Mouse (Mus musculus) embryo, embryonic 10.5 days (tissue): ENCODE results near the gene 4930415O20Rik.
"Not testable (repeated sequence)": the region's sequence is repeated elsewhere in the genome, so short reads cannot be mapped to it uniquely, and the experiment has no call there.

ENCODE experiments used
- DNase-seq: peaks from one replicate; pipeline ENCODE4 v3.0.0-alpha.2; 2015; ENCODE audit warnings: low spot score

The 4930415O20Rik gene

GRCm38 (mm10) chr15:98568256-98569033 is 2.4 kb upstream of the 4930415O20Rik start:
- peak; percentile 49 for DNase-seq

- DNase-seq, result no peak
Measured at GRCm38 (mm10) chr15:98569216-98569615, 1.6 kb upstream of the 4930415O20Rik start.

GRCm38 (mm10) chr15:98569795-98570365 is 924 bp upstream of the 4930415O20Rik start:
- DNase-seq, result no peak

GRCm38 (mm10) chr15:98573293-98573692 is 2.5 kb downstream of the 4930415O20Rik start:
- DNase-seq, result no peak

- no peak for DNase-seq
Measured at GRCm38 (mm10) chr15:98579310-98579709, 8.5 kb downstream of the 4930415O20Rik start.

- peak; percentile 95 for DNase-seq
Measured at GRCm38 (mm10) chr15:98579795-98580464, 9.1 kb downstream of the 4930415O20Rik start.

GRCm38 (mm10) chr15:98582410-98582809 is 11.6 kb downstream of the 4930415O20Rik start:
- no peak for DNase-seq

- no peak for DNase-seq
Measured at GRCm38 (mm10) chr15:98582996-98583395, 12.2 kb downstream of the 4930415O20Rik start.

- no peak for DNase-seq
Measured at GRCm38 (mm10) chr15:98585421-98585820, 14.6 kb downstream of the 4930415O20Rik start.

GRCm38 (mm10) chr15:98586141-98586540 is 15.3 kb downstream of the 4930415O20Rik start:
- not testable (repeated sequence) for DNase-seq

GRCm38 (mm10) chr15:98587751-98588150 is 16.9 kb downstream of the 4930415O20Rik start:
- no peak for DNase-seq

- DNase-seq, result no peak
Measured at GRCm38 (mm10) chr15:98589640-98590336, 19.0 kb downstream of the 4930415O20Rik start.

- DNase-seq, result no peak
Measured at GRCm38 (mm10) chr15:98591396-98591795, 20.6 kb downstream of the 4930415O20Rik start.

- no peak for DNase-seq
Measured at GRCm38 (mm10) chr15:98594193-98594592, 23.4 kb downstream of the 4930415O20Rik start.

GRCm38 (mm10) chr15:98595049-98595448 is 24.2 kb downstream of the 4930415O20Rik start:
- DNase-seq, result no peak

GRCm38 (mm10) chr15:98596609-98597008 is 25.8 kb downstream of the 4930415O20Rik start:
- no peak for DNase-seq

- no peak for DNase-seq
Measured at GRCm38 (mm10) chr15:98600036-98600709, 29.4 kb downstream of the 4930415O20Rik start.

- no peak for DNase-seq
Measured at GRCm38 (mm10) chr15:98601832-98602190, 31.0 kb downstream of the 4930415O20Rik start.

GRCm38 (mm10) chr15:98602191-98602881 is 31.5 kb downstream of the 4930415O20Rik start:
- no peak for DNase-seq

- no peak for DNase-seq
Measured at GRCm38 (mm10) chr15:98602921-98603458, 32.2 kb downstream of the 4930415O20Rik start.

- DNase-seq, result no peak
Measured at GRCm38 (mm10) chr15:98604041-98604575, 33.3 kb downstream of the 4930415O20Rik start.
